Mouse (Mus musculus) thymus, adult 2 months (tissue): Measurements from ENCODE around the gene Mettl6. TPM values are rescaled to one million over a fixed set of nuclear protein-coding genes. Genes with fewer than 3 reads are reported as not detected.
A peak's percentile ranks its signal among the peaks of the same experiment; 100 is the strongest.

Source experiments
- DNase-seq: peaks from one replicate; pipeline ENCODE4 v3.0.0; 2021
- H3K27ac ChIP-seq: fragments of 200-500 bp; 2 replicates; pipeline ENCODE4 v1.5.1; 2012; ENCODE audit warnings: low read length, control low read depth; ENCODE audit not compliant: control insufficient read depth, insufficient read depth
- H3K27me3 ChIP-seq: fragments of 200-500 bp; 2 replicates; pipeline ENCODE4 v1.6.1; 2012; ENCODE audit warnings: mild to moderate bottlenecking, low read length, moderate library complexity, mixed read lengths; ENCODE audit not compliant: control insufficient read depth, insufficient read depth
- H3K36me3 ChIP-seq: fragments of 200-500 bp; 2 replicates; pipeline ENCODE4 v1.6.1; 2012; ENCODE audit warnings: mild to moderate bottlenecking, low read length, moderate library complexity; ENCODE audit not compliant: control insufficient read depth, insufficient read depth
- H3K4me1 ChIP-seq: fragments of 200-500 bp; replicated peaks from 2 replicates; pipeline ENCODE4 v1.6.1; 2012; ENCODE audit warnings: low read length; ENCODE audit not compliant: control insufficient read depth, insufficient read depth
- H3K4me3 ChIP-seq: fragments of 200-500 bp; 2 replicates; pipeline ENCODE4 v1.5.1; 2012; ENCODE audit warnings: mild to moderate bottlenecking, low read length, control low read depth, moderate library complexity; ENCODE audit not compliant: control insufficient read depth, insufficient read depth
- CTCF ChIP-seq: fragments of 200-500 bp; IDR thresholded peaks from 2 replicates; pipeline ENCODE4 v1.5.1; 2012; ENCODE audit warnings: mild to moderate bottlenecking, control low read depth, low read length, moderate library complexity, borderline replicate concordance; ENCODE audit not compliant: control insufficient read depth, poor library complexity, insufficient read depth; ENCODE audit errors: extremely low read depth
- POLR2A ChIP-seq: fragments of 200-500 bp; IDR thresholded peaks from 2 replicates; pipeline ENCODE4 v1.6.1; 2012; ENCODE audit warnings: mild to moderate bottlenecking, low read length, control low read depth, moderate library complexity; ENCODE audit not compliant: control insufficient read depth, poor library complexity, insufficient read depth; ENCODE audit errors: extremely low read depth
- WGBS: fragments of 180-500 bp; shearing (Covaris S2); methylation state at CpG from one replicate; pipeline ENCODE4 v1.1.7; 2018; 5-methylcytosine and 5-hydroxymethylcytosine counted together
- polyA plus RNA-seq: library from polyadenylated mRNA; depleted of rRNA; stranded (reverse); fragments of >200 nt; gene quantifications from 2 replicates; pipeline ENCODE4 v1.2.3, GENCODE M21; 2012; rRNA removed

The Mettl6 gene
- 26.4 and 28.8 TPM in 2 replicates for polyA plus RNA-seq

DNA sequence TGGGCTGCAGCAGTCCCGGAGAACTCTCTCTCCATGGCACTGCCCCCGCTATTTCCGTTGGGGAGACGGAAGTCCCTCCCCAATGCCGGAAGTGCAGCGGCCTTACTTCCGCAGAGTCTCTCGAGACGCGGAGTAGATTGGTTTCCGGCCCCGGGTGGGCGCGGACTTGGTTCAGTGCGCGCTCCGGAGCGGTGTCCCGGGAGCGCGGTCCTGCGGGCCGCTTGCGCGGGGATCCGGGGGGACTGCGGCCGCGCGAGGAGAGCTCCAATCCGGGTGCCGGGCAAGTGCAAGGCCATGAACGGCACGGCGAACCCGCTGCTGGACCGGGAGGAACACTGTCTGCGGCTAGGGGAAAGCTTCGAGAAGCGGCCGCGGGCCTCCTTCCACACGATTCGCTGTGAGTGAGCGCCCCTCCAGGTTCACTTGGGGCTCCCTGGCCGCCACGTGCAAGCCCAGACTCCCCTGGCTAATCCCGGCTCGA is at the start of gene Mettl6:
Gene Mettl6, minus strand, starts transcription at position 66 of the 481 bp plus-strand sequence.
- under 1% methylated on average over 49 of the region's 49 CpGs for WGBS
- Histone ChIP-seq H3K4me1 (peaks cover 17% of the 10 kb centered on the region), H3K36me3 (peaks cover 25% of the 10 kb centered on the region), H3K27ac (peak within 1 kb of the TSS; percentile 65), H3K27me3 (no peaks in the 10 kb centered on the region), H3K4me3 (peak within 1 kb of the TSS; percentile 96)
- peak; percentile 92 for DNase-seq
- TF ChIP-seq CTCF (peak; percentile 42; the same call in 1 of the 2 replicates), POLR2A (peak; percentile 97)

- H3K4me3 ChIP-seq, result no peak overlapping the region
- WGBS, result 99% methylated on average over 11 of the region's 11 CpGs
- H3K27me3 ChIP-seq, result no peaks in the 10 kb centered on the region
- H3K4me1 ChIP-seq, result peaks cover 26% of the 10 kb centered on the region
- peaks cover 61% of the 10 kb centered on the region for H3K36me3 ChIP-seq
- no peak for DNase-seq
- H3K27ac ChIP-seq, result no peak overlapping the region
- TF ChIP-seq POLR2A (no peak), CTCF (no peak)
Measured at GRCm38 (mm10) chr14:31543885-31544442, 49.1 kb upstream of the Mettl6 start.

DNA sequence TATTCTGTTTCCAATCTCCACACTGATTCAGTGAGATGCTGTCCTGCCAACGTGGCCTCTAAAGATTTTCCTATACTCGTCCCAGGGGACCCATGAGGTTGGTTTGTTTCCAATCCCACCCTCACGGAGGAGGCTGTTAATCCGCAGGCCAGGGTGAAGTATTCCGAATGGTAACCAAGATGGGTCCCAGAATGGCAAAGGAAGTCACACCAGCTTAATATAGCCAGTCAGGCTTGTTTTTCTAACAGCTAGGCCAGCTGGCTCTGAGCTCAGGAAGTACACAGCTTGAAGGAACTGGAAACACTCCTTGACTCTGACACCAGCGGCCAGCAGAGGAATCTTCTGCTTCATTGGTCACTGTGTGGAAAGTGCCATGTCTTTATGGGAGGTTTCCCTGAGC is 42.5 kb upstream of the Mettl6 start:
- Histone ChIP-seq H3K4me1 (peaks cover 70% of the 10 kb centered on the region), H3K27me3 (no peaks in the 10 kb centered on the region), H3K27ac (peak overlapping the region; percentile 76), H3K4me3 (no peak overlapping the region), H3K36me3 (peaks cover 38% of the 10 kb centered on the region)
- TF ChIP-seq POLR2A (no peak), CTCF (no peak)
- no peak for DNase-seq
- WGBS, result 78% methylated on average over 6 of the region's 6 CpGs

DNA sequence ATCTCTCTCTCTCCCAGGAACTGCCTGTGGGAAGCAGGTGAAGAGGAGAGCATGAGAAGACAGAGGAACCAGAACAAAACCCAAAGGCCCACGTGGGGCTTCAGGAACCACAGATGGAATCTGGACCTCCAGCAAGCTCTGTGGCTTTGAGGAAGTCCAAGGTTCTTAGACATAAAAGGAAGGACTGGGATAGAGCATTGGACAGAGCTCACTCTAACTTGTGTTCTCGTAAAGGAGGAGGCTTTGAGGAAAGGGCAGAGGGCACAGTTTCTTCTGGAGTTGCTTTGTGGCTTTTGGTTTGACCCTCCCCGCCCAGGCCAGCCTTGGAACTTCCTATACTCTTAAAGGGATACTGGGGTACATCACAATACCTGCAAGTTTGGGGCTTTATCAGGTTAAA is 37.8 kb upstream of the Mettl6 start:
- Histone ChIP-seq H3K4me1 (peaks cover 62% of the 10 kb centered on the region), H3K4me3 (no peak overlapping the region), H3K27ac (peak overlapping the region; percentile 100), H3K36me3 (peaks cover 68% of the 10 kb centered on the region), H3K27me3 (no peaks in the 10 kb centered on the region)
- DNase-seq, result no peak
- WGBS, result 41% methylated on average over 3 of the region's 3 CpGs
- no peak for TF ChIP-seq POLR2A

- H3K36me3 ChIP-seq, result peaks cover 65% of the 10 kb centered on the region
- H3K27me3 ChIP-seq, result no peaks in the 10 kb centered on the region
- TF ChIP-seq CTCF (no peak), POLR2A (0 out of 2 replicates have a peak, but pooled peaks have one; percentile 46)
- DNase-seq, result peak; percentile 89
- peak overlapping the region; percentile 100 for H3K27ac ChIP-seq
- no peak overlapping the region for H3K4me3 ChIP-seq
- H3K4me1 ChIP-seq, result peaks cover 51% of the 10 kb centered on the region
- 9% methylated on average over 12 of the region's 12 CpGs for WGBS
Measured at GRCm38 (mm10) chr14:31531506-31532148, 36.8 kb upstream of the Mettl6 start.

GRCm38 (mm10) chr14:31530847-31531246 is 36.0 kb upstream of the Mettl6 start:
- Histone ChIP-seq H3K4me3 (no peak overlapping the region), H3K27ac (peak overlapping the region; percentile 100), H3K4me1 (peaks cover 47% of the 10 kb centered on the region), H3K36me3 (peaks cover 70% of the 10 kb centered on the region), H3K27me3 (no peaks in the 10 kb centered on the region)
- no peak for DNase-seq
- 83% methylated on average over 4 of the region's 4 CpGs for WGBS
- TF ChIP-seq POLR2A, result no peak
- no peak for TF ChIP-seq CTCF
